Comparison of ENCODE assay signal across 10 mouse cellular contexts in the genomic region with DNA sequence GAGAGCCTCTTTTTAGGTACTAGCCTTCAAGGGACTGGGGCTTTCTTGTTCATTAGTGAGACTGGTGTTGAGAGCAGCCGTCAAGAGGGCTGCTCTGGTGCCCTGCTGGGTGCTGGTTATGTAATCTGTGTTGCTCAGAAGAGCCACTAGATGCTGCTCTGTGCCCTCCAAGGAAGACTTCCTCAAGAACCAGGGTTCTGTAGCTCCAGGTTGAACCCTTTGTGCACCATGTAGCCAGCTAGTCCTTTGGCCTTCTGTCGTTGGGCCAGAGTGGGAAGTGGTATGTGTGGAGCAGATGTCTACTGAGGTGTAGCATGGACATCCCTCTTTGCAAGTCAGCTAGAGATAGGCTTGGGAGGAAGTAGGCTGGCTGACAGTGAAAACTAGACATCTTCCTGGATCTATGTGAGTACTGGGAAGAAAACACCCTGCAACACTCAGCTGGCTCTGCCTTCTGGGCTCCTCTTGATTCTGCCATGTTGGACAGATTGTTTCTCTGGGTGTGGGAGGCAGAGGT. TPM values are rescaled to one million over a fixed set of nuclear protein-coding genes. Genes with fewer than 3 reads are reported as not detected.
DNase-seq lines count a peak whose midpoint lies in the region; ATAC-seq and TF ChIP-seq lines count a peak whose summit lies in the region.
"Had no signal": no experiment of that assay in that cellular context is flagged by ENCODE, and none has a peak within 500 bp of the region (broad histone marks: within the 10 kb centered on the region; RNA-seq: fewer than 3 reads in every experiment).

No protein-coding gene starts in this region.

- TF ChIP-seq POLR2A in spleen, adult 2 months (IDR thresholded peaks at IDR 0.05; ENCODE audit: low read depth, low read length), result no peak

- no peak overlapping the region for H3K4me3 ChIP-seq in hindbrain, embryonic 13.5 days
- no peak overlapping the region for H3K4me3 ChIP-seq in hindbrain, embryonic 11.5 days (ENCODE audit: low read depth, low read length)
- H3K4me3 ChIP-seq in spleen, adult 2 months (ENCODE audit: extremely low read depth, insufficient read depth, insufficient read length), result no peak overlapping the region
- H3K4me3 ChIP-seq in heart, embryonic 11.5 days (ENCODE audit: low read depth, low read length), result no peak overlapping the region
- H3K4me3 ChIP-seq in intestine, embryonic 16.5 days (ENCODE audit: low read length), result no peak overlapping the region
- H3K4me3 ChIP-seq: stomach, embryonic 15.5 days had no signal

- H3K9ac ChIP-seq in hindbrain, embryonic 13.5 days, result no peak overlapping the region
- no peak overlapping the region for H3K9ac ChIP-seq in hindbrain, embryonic 11.5 days (ENCODE audit: low read depth, low read length)
- H3K9ac ChIP-seq in heart, embryonic 11.5 days (ENCODE audit: low read depth, low read length), result no peak overlapping the region
- no peak overlapping the region for H3K9ac ChIP-seq in intestine, embryonic 16.5 days (ENCODE audit: low read depth, low read length)
- H3K9ac ChIP-seq: stomach, embryonic 15.5 days had no signal

- no peaks in the 10 kb centered on the region for H3K9me3 ChIP-seq in hindbrain, embryonic 13.5 days
- H3K9me3 ChIP-seq in hindbrain, embryonic 11.5 days (ENCODE audit: control insufficient read depth, low read length), result no peaks in the 10 kb centered on the region
- no peaks in the 10 kb centered on the region for H3K9me3 ChIP-seq in heart, embryonic 11.5 days (replicated peaks; ENCODE audit: control insufficient read depth, low read length)
- no peaks in the 10 kb centered on the region for H3K9me3 ChIP-seq in intestine, embryonic 16.5 days (ENCODE audit: control insufficient read depth, low read length)
- H3K9me3 ChIP-seq: stomach, embryonic 15.5 days had no signal

- H3K27ac ChIP-seq in hindbrain, embryonic 13.5 days, result peak overlapping the region; percentile 52; the same call in 1 of the 2 replicates
- no peak overlapping the region for H3K27ac ChIP-seq in hindbrain, embryonic 11.5 days (ENCODE audit: low read depth, low read length)
- H3K27ac ChIP-seq in spleen, adult 2 months (ENCODE audit: insufficient read depth, low read length), result no peak overlapping the region
- H3K27ac ChIP-seq in heart, embryonic 11.5 days (ENCODE audit: low read depth, low read length), result no peak overlapping the region
- H3K27ac ChIP-seq in intestine, embryonic 16.5 days (ENCODE audit: low read length), result no peak overlapping the region
- H3K27ac ChIP-seq: macrophage; stomach, embryonic 15.5 days had no signal

- WGBS in hindbrain, embryonic 13.5 days, result 40% methylated on average over 2 of the region's 2 CpGs
- WGBS in hindbrain, embryonic 11.5 days, result 67% methylated on average over 2 of the region's 2 CpGs
- 28% methylated on average over 2 of the region's 2 CpGs for WGBS in spleen, adult 2 months
- 56% methylated on average over 2 of the region's 2 CpGs for WGBS in heart, embryonic 11.5 days (ENCODE audit: insufficient replicate concordance)
- 61% methylated on average over 2 of the region's 2 CpGs for WGBS in intestine, embryonic 16.5 days

- 0 out of 2 replicates have a peak, but pooled peaks cover 6% of the 10 kb centered on the region for H3K27me3 ChIP-seq in hindbrain, embryonic 13.5 days
- H3K27me3 ChIP-seq in hindbrain, embryonic 11.5 days (ENCODE audit: control insufficient read depth, insufficient read depth, low read length), result peaks cover 10% of the 10 kb centered on the region
- no peaks in the 10 kb centered on the region for H3K27me3 ChIP-seq in spleen, adult 2 months (ENCODE audit: control insufficient read depth, insufficient read depth, low read length)
- H3K27me3 ChIP-seq in splenic B cell, adult 2 months (ENCODE audit: control insufficient read depth, insufficient read depth, low read length, poor library complexity, severe bottlenecking), result no peaks in the 10 kb centered on the region
- H3K27me3 ChIP-seq in heart, embryonic 11.5 days (ENCODE audit: control insufficient read depth, insufficient read depth, low read length), result peaks cover 11% of the 10 kb centered on the region
- 0 out of 2 replicates have a peak, but pooled peaks cover 3% of the 10 kb centered on the region for H3K27me3 ChIP-seq in intestine, embryonic 16.5 days (replicated peaks; ENCODE audit: control insufficient read depth, insufficient read depth, low read length)

- H3K4me1 ChIP-seq in hindbrain, embryonic 13.5 days (replicated peaks), result peaks cover 15% of the 10 kb centered on the region
- H3K4me1 ChIP-seq in hindbrain, embryonic 11.5 days (replicated peaks; ENCODE audit: control insufficient read depth, insufficient read depth, low read length), result no peaks in the 10 kb centered on the region; the same call in 1 of the 2 replicates
- H3K4me1 ChIP-seq in spleen, adult 2 months (ENCODE audit: control insufficient read depth, insufficient read depth, insufficient read length), result peaks cover 10% of the 10 kb centered on the region
- H3K4me1 ChIP-seq in heart, embryonic 11.5 days (ENCODE audit: control insufficient read depth, insufficient read depth, low read length), result peaks cover 7% of the 10 kb centered on the region
- peaks cover 11% of the 10 kb centered on the region for H3K4me1 ChIP-seq in intestine, embryonic 16.5 days (ENCODE audit: control insufficient read depth, insufficient read depth, low read length)

- peaks cover 45% of the 10 kb centered on the region for H3K36me3 ChIP-seq in hindbrain, embryonic 13.5 days
- H3K36me3 ChIP-seq in hindbrain, embryonic 11.5 days (ENCODE audit: control insufficient read depth, insufficient read depth, low read length), result peaks cover 7% of the 10 kb centered on the region; the same call in 1 of the 2 replicates
- H3K36me3 ChIP-seq in spleen, adult 2 months (ENCODE audit: control insufficient read depth, insufficient read depth, low read length), result peaks cover 23% of the 10 kb centered on the region
- peaks cover 8% of the 10 kb centered on the region for H3K36me3 ChIP-seq in splenic B cell, adult 2 months (ENCODE audit: control insufficient read depth, insufficient read depth, low read length, poor library complexity, severe bottlenecking)
- H3K36me3 ChIP-seq in heart, embryonic 11.5 days (ENCODE audit: control insufficient read depth, insufficient read depth, low read length), result peaks cover 26% of the 10 kb centered on the region
- H3K36me3 ChIP-seq in intestine, embryonic 16.5 days (ENCODE audit: control insufficient read depth, insufficient read depth, low read length), result peaks cover 16% of the 10 kb centered on the region

- peak; percentile 34; the same call in 1 of the 2 replicates for TF ChIP-seq CTCF in spleen, adult 2 months (IDR thresholded peaks at IDR 0.05; ENCODE audit: extremely low read depth, insufficient read depth, insufficient read length, insufficient replicate concordance)

- ATAC-seq in hindbrain, embryonic 13.5 days (ENCODE audit: low FRiP score), result no peak
- no peak for ATAC-seq in hindbrain, embryonic 11.5 days (ENCODE audit: low FRiP score)
- peak; percentile 40 for ATAC-seq in granulocyte monocyte progenitor cell, adult 5-6 weeks (replicated peaks; ENCODE audit: poor library complexity, severe bottlenecking)
- ATAC-seq in heart, embryonic 11.5 days (replicated peaks; ENCODE audit: insufficient number of reproducible peaks, low FRiP score, low TSS enrichment), result no peak
- ATAC-seq in intestine, embryonic 16.5 days, result no peak

- H3K4me2 ChIP-seq in hindbrain, embryonic 13.5 days, result no peak overlapping the region
- H3K4me2 ChIP-seq in hindbrain, embryonic 11.5 days (replicated peaks; ENCODE audit: low read depth, low read length), result no peak overlapping the region
- H3K4me2 ChIP-seq in heart, embryonic 11.5 days, result no peak overlapping the region
- H3K4me2 ChIP-seq in intestine, embryonic 16.5 days (ENCODE audit: low read depth, low read length), result no peak overlapping the region
- H3K4me2 ChIP-seq: stomach, embryonic 15.5 days had no signal

- DNase-seq in hindbrain, embryonic 11.5 days (ENCODE audit: low spot score), result no peak
- DNase-seq in spleen, adult 2 months (ENCODE audit: low read depth in 1 of 2, low spot score in 2 of 2), result no peak
- no peak for DNase-seq in spleen, postnatal 10 days (ENCODE audit: low spot score in 2 of 2)
- peak; percentile 70 for DNase-seq in splenic B cell, adult 2 months (ENCODE audit: low read depth, low spot score)

RNA-seq across cellular contexts. Expression of gene Cdk5r1, which starts 2.6 kb away (rescaled TPM):
- 93.2 and 105 TPM in 2 replicates for polyA plus RNA-seq in hindbrain, embryonic 13.5 days (2015; fragmentation: Nextera tagmentation; extraction: Ambion mirVana)
- 21.5 and 23.7 TPM in 2 replicates for polyA plus RNA-seq in hindbrain, embryonic 11.5 days (2014; fragmentation: Nextera tagmentation; extraction: Ambion mirVana)
- polyA plus RNA-seq in spleen, adult 2 months (2012; rRNA removed), result 4.7 and 9.2 TPM in 2 replicates
- total RNA-seq in granulocyte monocyte progenitor cell, adult 5-6 weeks (2014; fragmentation: Nextera tagmentation), result 6.2 and 6.3 TPM in 2 replicates
- 11.0 and 15.1 TPM in 2 replicates for total RNA-seq in granulocyte monocyte progenitor cell, adult 5-6 weeks (2017)
- polyA plus RNA-seq in heart, embryonic 11.5 days (2014; fragmentation: Nextera tagmentation; extraction: Ambion mirVana), result 0.51 and 0.74 TPM in 2 replicates
- polyA plus RNA-seq in intestine, embryonic 16.5 days (2015; fragmentation: Nextera tagmentation; extraction: Ambion mirVana), result 0.87 and 0.88 TPM in 2 replicates

RNA-seq across cellular contexts. Expression of gene Psmd11, which starts 45.8 kb away (rescaled TPM):
- 293 and 331 TPM in 2 replicates for polyA plus RNA-seq in hindbrain, embryonic 13.5 days (2015; fragmentation: Nextera tagmentation; extraction: Ambion mirVana)
- polyA plus RNA-seq in hindbrain, embryonic 11.5 days (2014; fragmentation: Nextera tagmentation; extraction: Ambion mirVana), result 354 and 383 TPM in 2 replicates
- polyA plus RNA-seq in spleen, adult 2 months (2012; rRNA removed), result 21.3 and 36.0 TPM in 2 replicates
- 84.0 and 106 TPM in 2 replicates for total RNA-seq in granulocyte monocyte progenitor cell, adult 5-6 weeks (2014; fragmentation: Nextera tagmentation)
- total RNA-seq in granulocyte monocyte progenitor cell, adult 5-6 weeks (2017), result 62.6 and 72.7 TPM in 2 replicates
- 185 and 215 TPM in 2 replicates for polyA plus RNA-seq in heart, embryonic 11.5 days (2014; fragmentation: Nextera tagmentation; extraction: Ambion mirVana)
- polyA plus RNA-seq in intestine, embryonic 16.5 days (2015; fragmentation: Nextera tagmentation; extraction: Ambion mirVana), result 259 and 281 TPM in 2 replicates
